ENCODE assay signal across 26 mouse cellular contexts in the genomic region with DNA sequence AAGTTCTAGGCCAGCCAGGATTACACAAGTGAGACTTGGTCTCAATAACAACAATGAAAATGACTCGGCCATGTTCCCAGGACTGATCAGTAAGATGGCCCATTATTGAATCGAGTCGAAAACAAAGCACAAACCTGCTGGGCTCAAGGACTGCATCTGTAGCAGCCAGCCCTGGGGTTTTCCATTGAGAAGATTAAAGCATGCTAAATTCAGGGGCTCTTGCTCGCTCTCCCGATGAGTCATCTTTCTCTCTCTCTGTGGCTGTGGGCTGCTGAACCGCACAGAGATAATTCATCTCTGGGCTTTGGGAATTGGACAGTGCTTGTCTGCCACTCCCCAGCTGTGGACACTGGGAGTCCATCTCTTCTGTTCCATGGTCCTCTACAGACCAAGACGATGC. TPM values are rescaled to one million over a fixed set of nuclear protein-coding genes. Genes with fewer than 3 reads are reported as not detected.
DNase-seq lines count a peak whose midpoint lies in the region; ATAC-seq and TF ChIP-seq lines count a peak whose summit lies in the region.
"Had no signal": no experiment of that assay in that cellular context is flagged by ENCODE, and none has a peak within 500 bp of the region (broad histone marks: within the 10 kb centered on the region; RNA-seq: fewer than 3 reads in every experiment).

No protein-coding gene starts in this region.

- H3K4me1 ChIP-seq in MEL (ENCODE audit: control insufficient read depth in 1 of 2, insufficient read depth in 2 of 2, low read length in 2 of 2) = peaks cover 0 to 6% of the 10 kb centered on the region in 2 experiments; a peak in 1 of 4 replicates
- H3K4me1 ChIP-seq in hindbrain, embryonic 11.5 days (replicated peaks; ENCODE audit: control insufficient read depth, insufficient read depth, low read length) = peaks cover 4% of the 10 kb centered on the region
- H3K4me1 ChIP-seq: embryonic facial prominence, embryonic 15.5 days; heart, embryonic 15.5 days; intestine, embryonic 15.5 days had no signal

- H3K27ac ChIP-seq in left cerebral cortex, adult 2 months = peak overlapping the region; percentile 75
- H3K27ac ChIP-seq in MEL (ENCODE audit: control insufficient read depth, low read depth, low read length) = no peak overlapping the region
- no peak overlapping the region for H3K27ac ChIP-seq in hindbrain, embryonic 11.5 days (ENCODE audit: low read depth, low read length)
- H3K27ac ChIP-seq: embryonic facial prominence, embryonic 15.5 days; forebrain, embryonic 10.5 days; heart, adult 2 months; heart, embryonic 15.5 days; hindbrain, embryonic 14.5 days; intestine, embryonic 15.5 days had no signal

- DNase-seq in adrenal gland, adult 2 months = peak; percentile 46
- DNase-seq in adrenal gland, postnatal 4 days (ENCODE audit: low spot score in 2 of 2) = no peak
- peak in 1 of 2 experiments; percentile 35 for DNase-seq in left cerebral cortex, adult 2 months (ENCODE audit: extremely low spot score in 1 of 2, low spot score in 2 of 2)
- DNase-seq in left cerebral cortex, postnatal 4 days = no peak
- DNase-seq in MEL (ENCODE audit: low read depth, low spot score) = peak; percentile 45
- no peak for DNase-seq in hindbrain, embryonic 11.5 days (ENCODE audit: low spot score)
- no peak for DNase-seq in cerebellum, adult 9-11 months
- DNase-seq: adrenal gland, postnatal 10 days; cerebellum, adult 18-20 months; cerebellum, postnatal 10 days; embryo, embryonic 11 days; gastrocnemius, postnatal 14 days; heart, adult 2 months; heart, postnatal 14 days had no signal

- H3K36me3 ChIP-seq in MEL (ENCODE audit: control insufficient read depth in 1 of 2, insufficient read depth in 2 of 2, low read length in 2 of 2) (no peaks in the 10 kb centered on the region), myocyte (ENCODE audit: control insufficient read depth, insufficient read depth) (no peaks in the 10 kb centered on the region)
- H3K36me3 ChIP-seq in hindbrain, embryonic 11.5 days (ENCODE audit: control insufficient read depth, insufficient read depth, low read length) = no peaks in the 10 kb centered on the region
- H3K36me3 ChIP-seq: embryonic facial prominence, embryonic 15.5 days; forebrain, embryonic 10.5 days; heart, embryonic 15.5 days; intestine, embryonic 15.5 days had no signal

- TF ChIP-seq CTCF in left cerebral cortex, adult 2 months (IDR thresholded peaks at IDR 0.05) = no peak
- TF ChIP-seq CTCF in MEL (IDR thresholded peaks at IDR 0.05 in 2 of 3, conservative IDR thresholded peaks at IDR 0.05 in 1 of 3; ENCODE audit: control insufficient read depth in 1 of 3, insufficient read depth in 1 of 3, low read depth in 2 of 3, low read length in 3 of 3, poor library complexity in 1 of 3, severe bottlenecking in 1 of 3) = no peak

- no peak overlapping the region for H3K9ac ChIP-seq in MEL (ENCODE audit: control insufficient read depth, low read depth, low read length, poor library complexity, severe bottlenecking)
- H3K9ac ChIP-seq in hindbrain, embryonic 11.5 days (ENCODE audit: low read depth, low read length) = no peak overlapping the region
- H3K9ac ChIP-seq: embryonic facial prominence, embryonic 15.5 days; heart, embryonic 15.5 days; hindbrain, embryonic 14.5 days; intestine, embryonic 15.5 days had no signal

- H3ac ChIP-seq in myocyte (ENCODE audit: control insufficient read depth, insufficient read length) = no peak overlapping the region

- H3K79me2 ChIP-seq in MEL (ENCODE audit: control insufficient read depth, insufficient read depth, low read length, poor library complexity) (no peaks in the 10 kb centered on the region), myocyte (ENCODE audit: control insufficient read depth, insufficient read depth) (no peaks in the 10 kb centered on the region)

- no peak overlapping the region for H3K4me3 ChIP-seq in left cerebral cortex, adult 2 months
- H3K4me3 ChIP-seq in MEL (ENCODE audit: control insufficient read depth in 1 of 2, insufficient read depth in 1 of 2, low read depth in 2 of 2, low read length in 2 of 2) (no peak overlapping the region), myocyte (no peak overlapping the region)
- no peak overlapping the region for H3K4me3 ChIP-seq in hindbrain, embryonic 11.5 days (ENCODE audit: low read depth, low read length)
- H3K4me3 ChIP-seq: embryonic facial prominence, embryonic 15.5 days; erythroblast, embryonic 14.5 days; forebrain, embryonic 10.5 days; heart, adult 2 months; heart, embryonic 15.5 days; intestine, embryonic 15.5 days had no signal

- TF ChIP-seq POLR2A in MEL (IDR thresholded peaks at IDR 0.05; ENCODE audit: control insufficient read depth in 1 of 2, insufficient read depth in 1 of 2, low read depth in 1 of 2, low read length in 2 of 2, poor library complexity in 1 of 2) = no peak
- no peak for TF ChIP-seq POLR2A in myocyte (IDR thresholded peaks at IDR 0.05; ENCODE audit: insufficient read length, low read depth)

- H3K4me2 ChIP-seq in myocyte (ENCODE audit: low read depth) = peak overlapping the region; percentile 30
- no peak overlapping the region for H3K4me2 ChIP-seq in hindbrain, embryonic 11.5 days (replicated peaks; ENCODE audit: low read depth, low read length)
- H3K4me2 ChIP-seq: embryonic facial prominence, embryonic 15.5 days; heart, embryonic 11.5 days; heart, embryonic 15.5 days; hindbrain, embryonic 14.5 days; intestine, embryonic 15.5 days had no signal

- H3K27me3 ChIP-seq in MEL (ENCODE audit: control insufficient read depth in 1 of 2, insufficient read depth in 2 of 2, low read length in 2 of 2) = peaks cover 0 to 1% of the 10 kb centered on the region in 2 experiments; a peak in 1 of 4 replicates
- H3K27me3 ChIP-seq in myocyte (ENCODE audit: control insufficient read depth, insufficient read depth, insufficient read length) = peaks cover 26% of the 10 kb centered on the region
- 0 out of 2 replicates have a peak, but pooled peaks cover 3% of the 10 kb centered on the region for H3K27me3 ChIP-seq in hindbrain, embryonic 11.5 days (ENCODE audit: control insufficient read depth, insufficient read depth, low read length)

- ATAC-seq in hindbrain, embryonic 11.5 days (ENCODE audit: low FRiP score) = no peak
- ATAC-seq: CD4-positive, CD25-positive, alpha-beta regulatory T cell, adult 4 months; forebrain, embryonic 14.5 days; intestine, embryonic 15.5 days had no signal

- intact Hi-C loops in left cerebral cortex, adult 2 months (cut with DNase I) = no loop called here
- intact Hi-C loops in left cerebral cortex, postnatal 4 days (cut with DNase I) = no loop called here

- no peak for TF ChIP-seq RAD21 in MEL (IDR thresholded peaks at IDR 0.05; ENCODE audit: low read depth, low read length)

- 76% methylated on average over 7 of the region's 7 CpGs for WGBS in hindbrain, embryonic 11.5 days

- 0 out of 4 replicates have a peak, but pooled peaks of 1 of the 2 experiments have one; percentile 30 for TF ChIP-seq EP300 in MEL (IDR thresholded peaks at IDR 0.05; ENCODE audit: low read depth in 1 of 2, low read length in 2 of 2)

- no peaks in the 10 kb centered on the region for H3K9me3 ChIP-seq in MEL (replicated peaks; ENCODE audit: insufficient read depth, low read length)
- H3K9me3 ChIP-seq in hindbrain, embryonic 11.5 days (ENCODE audit: control insufficient read depth, low read length) = no peaks in the 10 kb centered on the region
- H3K9me3 ChIP-seq: embryonic facial prominence, embryonic 15.5 days; forebrain, embryonic 10.5 days; heart, embryonic 15.5 days; intestine, embryonic 15.5 days had no signal

RNA-seq across cellular contexts. Expression of a gene that starts 8.2 kb away (rescaled TPM):
- 10 to 100 TPM; 17.7 to 18.3 TPM for total RNA-seq in adrenal gland, adult 2 months (2021)
- polyA plus RNA-seq in adrenal gland, adult 2 months (2012; rRNA removed) = 7.4 TPM in 2 replicates
- 10 to 100 TPM; 17.7 to 19.1 TPM for total RNA-seq in adrenal gland, postnatal 4 days (2021)
- 100 to 1,000 TPM; 216 to 338 TPM for total RNA-seq in left cerebral cortex, adult 2 months (2021)
- 100 to 1,000 TPM; 152 to 156 TPM for total RNA-seq in left cerebral cortex, postnatal 4 days (2021)
- total RNA-seq in MEL (2012; rRNA removed) = 0.73 and 1.0 TPM in 2 replicates
- 1 to 10 TPM in 1 of 2 experiments, not detected in 1; 1.8 TPM for polyA plus RNA-seq in MEL (2012; ENCODE audit: insufficient read depth in 1 of 2, insufficient read length in 2 of 2, low read depth in 1 of 2, low replicate concordance in 2 of 2, missing spikeins in 1 of 2)
- polyA plus RNA-seq in myocyte (2012; fragmentation: generic; extraction: Trizol) = 32.8 TPM
- polyA plus RNA-seq in hindbrain, embryonic 11.5 days (2014; fragmentation: Nextera tagmentation; extraction: Ambion mirVana) = 23.6 and 24.4 TPM in 2 replicates
- polyA plus RNA-seq: erythroblast, embryonic 14.5 days had no signal

RNA-seq across cellular contexts. Expression of a gene that starts 24.9 kb away (rescaled TPM):
- 1 to 10 TPM in 1 of 2 experiments, under 1 TPM in 1; 0.92 to 2.6 TPM for total RNA-seq in adrenal gland, adult 2 months (2021)
- polyA plus RNA-seq in adrenal gland, adult 2 months (2012; rRNA removed) = 1.8 and 3.1 TPM in 2 replicates
- total RNA-seq in adrenal gland, postnatal 4 days (2021) = 1 to 10 TPM; 3.4 to 5.4 TPM
- 100 to 1,000 TPM; 359 to 380 TPM for total RNA-seq in left cerebral cortex, adult 2 months (2021)
- 100 to 1,000 TPM; 156 to 162 TPM for total RNA-seq in left cerebral cortex, postnatal 4 days (2021)
- 0.07 and 0.31 TPM in 2 replicates for total RNA-seq in MEL (2012; rRNA removed)
- polyA plus RNA-seq in MEL (2012; ENCODE audit: insufficient read depth in 1 of 2, insufficient read length in 2 of 2, low read depth in 1 of 2, low replicate concordance in 2 of 2, missing spikeins in 1 of 2) (under 1 TPM in 1 of 2 experiments, not detected in 1; 0.92 TPM), myocyte (2012; fragmentation: generic; extraction: Trizol) (not detected)
- 3.0 and 4.4 TPM in 2 replicates for polyA plus RNA-seq in hindbrain, embryonic 11.5 days (2014; fragmentation: Nextera tagmentation; extraction: Ambion mirVana)
- total RNA-seq: hematopoietic stem cell, adult 5-6 weeks had no signal
- polyA plus RNA-seq: erythroblast, embryonic 14.5 days had no signal

RNA-seq across cellular contexts. Expression of a gene that starts 28.0 kb away (rescaled TPM):
- total RNA-seq in adrenal gland, adult 2 months (2021) = not detected
- not detected in 2 replicates for polyA plus RNA-seq in adrenal gland, adult 2 months (2012; rRNA removed)
- total RNA-seq in adrenal gland, postnatal 4 days (2021) = not detected
- total RNA-seq in left cerebral cortex, adult 2 months (2021) = not detected
- not detected for total RNA-seq in left cerebral cortex, postnatal 4 days (2021)
- total RNA-seq in MEL (2012; rRNA removed) = 0.54 and 0.65 TPM in 2 replicates
- under 1 TPM in 1 of 2 experiments, not detected in 1; 0.39 TPM for polyA plus RNA-seq in MEL (2012; ENCODE audit: insufficient read depth in 1 of 2, insufficient read length in 2 of 2, low read depth in 1 of 2, low replicate concordance in 2 of 2, missing spikeins in 1 of 2)
- polyA plus RNA-seq in myocyte (2012; fragmentation: generic; extraction: Trizol) = 0.76 TPM
- polyA plus RNA-seq in hindbrain, embryonic 11.5 days (2014; fragmentation: Nextera tagmentation; extraction: Ambion mirVana) = 0.27 and 0.40 TPM in 2 replicates
- total RNA-seq: adrenal gland, postnatal 10 days; gastrocnemius, postnatal 14 days; heart, adult 2 months; heart, postnatal 14 days; hematopoietic stem cell, adult 5-6 weeks had no signal
- polyA plus RNA-seq: erythroblast, embryonic 14.5 days; gonadal fat pad, adult 2 months; heart, adult 2 months had no signal

RNA-seq across cellular contexts. Expression of a gene that starts 58.9 kb away (rescaled TPM):
- total RNA-seq in adrenal gland, adult 2 months (2021) = 100 to 1,000 TPM; 305 to 320 TPM
- 671 and 857 TPM in 2 replicates for polyA plus RNA-seq in adrenal gland, adult 2 months (2012; rRNA removed)
- total RNA-seq in adrenal gland, postnatal 4 days (2021) = 100 to 1,000 TPM; 283 to 294 TPM
- 100 to 1,000 TPM; 179 to 186 TPM for total RNA-seq in left cerebral cortex, adult 2 months (2021)
- total RNA-seq in left cerebral cortex, postnatal 4 days (2021) = 100 to 1,000 TPM; 244 to 265 TPM
- total RNA-seq in MEL (2012; rRNA removed) = 264 and 319 TPM in 2 replicates
- polyA plus RNA-seq in MEL (2012; ENCODE audit: insufficient read depth in 1 of 2, insufficient read length in 2 of 2, low read depth in 1 of 2, low replicate concordance in 2 of 2, missing spikeins in 1 of 2) (100 to 1,000 TPM; 420 to 792 TPM), myocyte (2012; fragmentation: generic; extraction: Trizol) (334 TPM)
- 613 and 675 TPM in 2 replicates for polyA plus RNA-seq in hindbrain, embryonic 11.5 days (2014; fragmentation: Nextera tagmentation; extraction: Ambion mirVana)

Comparison
In these comparisons a context has a peak if more than half of its experiments do, and no peak if none do; other contexts are left out.
1. DNase-seq: peak in adrenal gland, adult 2 months (single experiment) and MEL (single experiment); none in adrenal gland, postnatal 4 days (0 of 2), left cerebral cortex, postnatal 4 days (single experiment), hindbrain, embryonic 11.5 days (single experiment) and cerebellum, adult 9-11 months (single experiment).
2. RNA of a gene that starts 24.9 kb away (total RNA-seq): 359 to 380 TPM in left cerebral cortex, adult 2 months and 156 to 162 TPM in left cerebral cortex, postnatal 4 days; 3.4 to 5.4 TPM in adrenal gland, postnatal 4 days, 0.92 to 2.6 TPM in adrenal gland, adult 2 months and 0.07 to 0.31 TPM in MEL; every median in the first group is over 10 times any median in the second.